Mouse (Mus musculus) neutrophil, adult 83 days (primary cell): Measurements from ENCODE around the gene Tmem161b. TPM values are rescaled to one million over a fixed set of nuclear protein-coding genes. Genes with fewer than 3 reads are reported as not detected.

Source experiments
- total RNA-seq, 2 experiments: library from RNA; stranded (reverse); gene quantifications; one replicate each; pipeline ENCODE4 v1.2.4; 2023

Gene Tmem161b
- total RNA-seq = 10 to 100 TPM; 15.9 to 16.0 TPM

GRCm38 (mm10) chr13:84221820-84222681 is at the start of gene Tmem161b:
TSS of gene Tmem161b (plus strand) at chr13:84222296.

